Mouse (Mus musculus) gastrocnemius, postnatal 4 days (tissue): ENCODE measurements around the gene Cyb5rl. TPM values are rescaled to one million over a fixed set of nuclear protein-coding genes. Genes with fewer than 3 reads are reported as not detected.

Source experiments
- DNase-seq, 2 experiments: peaks; one replicate each; pipeline ENCODE4 v3.0.0; 2021 to 2022; ENCODE audit warnings: low spot score in 2 of 2, mixed read lengths in 2 of 2
- long read RNA-seq, 2 experiments: library from polyadenylated mRNA; stranded (forward); transcript quantifications; one replicate each; pipeline ENCODE4 v2.0.0; 2021
- total RNA-seq, 2 experiments: library from RNA; stranded (reverse); gene quantifications; 2 replicates each; pipeline ENCODE4 v1.2.3; 2021

The Cyb5rl gene
- 10 to 100 TPM; 16.2 to 21.5 TPM for total RNA-seq
- long read RNA-seq, experiment 1, partial matches to known transcripts: 0 of 10 reads
- long read RNA-seq, experiment 1, other reads (novel, unspliced or antisense): 7 of 10 reads
- long read RNA-seq, experiment 2, transcript Cyb5rl-203 (7 exons, 2,516 nt): major isoform, 13 of 35 reads
- long read RNA-seq, experiment 2, partial matches to known transcripts: 3 of 35 reads
- long read RNA-seq, experiment 2, other reads (novel, unspliced or antisense): 19 of 35 reads

DNA sequence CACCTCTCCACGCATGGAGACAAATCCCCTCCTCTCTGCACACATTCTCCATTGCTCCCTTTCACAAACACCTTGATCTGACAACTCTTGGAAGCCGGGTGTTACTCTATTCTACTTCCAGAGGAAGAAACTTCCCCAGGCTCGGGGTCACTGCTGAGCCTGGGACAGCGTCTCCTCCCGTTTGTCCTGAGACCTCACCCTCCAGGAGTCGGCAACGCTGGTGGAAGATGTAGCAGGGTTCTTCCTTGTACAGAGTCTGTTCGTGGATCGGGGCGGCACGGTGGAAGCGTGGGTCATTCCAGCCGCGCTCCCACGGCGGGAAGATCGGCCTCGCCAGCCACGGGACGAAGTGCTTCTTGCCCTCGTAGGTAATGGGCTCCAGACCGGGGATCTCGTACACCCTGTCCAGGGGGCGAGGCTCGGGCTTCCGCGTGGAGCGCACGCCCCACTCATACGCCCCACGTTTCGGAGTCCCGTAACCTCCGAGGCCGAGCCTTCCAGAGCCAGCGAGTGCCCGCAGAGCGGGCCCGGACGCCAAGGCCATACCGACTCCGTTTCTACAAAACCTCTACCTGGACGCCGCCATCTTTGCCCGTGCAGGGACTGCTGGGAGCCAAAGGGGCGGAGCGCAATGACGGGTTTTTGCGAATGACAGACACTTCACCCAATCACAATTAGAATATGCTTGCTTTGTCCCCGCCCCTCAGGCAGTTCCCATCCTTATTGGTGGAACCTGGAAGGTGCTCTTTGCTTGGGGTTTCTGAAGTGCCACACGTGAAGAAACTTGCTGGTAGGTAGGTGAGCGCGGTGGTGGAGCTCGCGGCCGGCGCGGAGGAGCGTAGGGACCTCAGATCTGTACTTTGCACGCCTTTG is at the start of gene Cyb5rl, which contains the start of gene Mrpl37:
TSS of gene Cyb5rl (plus strand) at position 737 of the 873 bp plus-strand sequence.
TSS of gene Mrpl37 (minus strand) at position 617 of the 873 bp plus-strand sequence.
- DNase-seq: peak; percentile 84 to 92

DNA sequence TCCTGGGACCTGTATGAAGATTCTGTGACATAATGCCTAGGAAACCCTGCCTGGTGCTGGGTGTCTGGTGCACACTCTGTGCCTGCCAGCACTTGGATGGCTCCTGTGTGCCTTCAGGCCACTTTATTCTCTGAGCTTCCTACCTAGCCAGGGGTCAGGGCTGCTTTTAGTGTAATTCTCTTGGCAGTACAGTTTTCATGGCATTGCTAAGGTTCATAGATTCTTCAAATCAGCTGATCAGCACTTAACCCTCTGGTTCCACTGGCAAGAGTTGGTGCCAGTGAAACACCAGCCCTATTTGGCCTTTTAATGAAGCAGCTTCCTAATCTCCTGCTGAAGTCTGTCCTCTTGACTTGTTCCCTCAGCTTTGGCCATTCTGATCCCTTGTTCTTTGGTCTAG is 49.5 kb upstream of the Cyb5rl start:
- DNase-seq: no peak

DNA sequence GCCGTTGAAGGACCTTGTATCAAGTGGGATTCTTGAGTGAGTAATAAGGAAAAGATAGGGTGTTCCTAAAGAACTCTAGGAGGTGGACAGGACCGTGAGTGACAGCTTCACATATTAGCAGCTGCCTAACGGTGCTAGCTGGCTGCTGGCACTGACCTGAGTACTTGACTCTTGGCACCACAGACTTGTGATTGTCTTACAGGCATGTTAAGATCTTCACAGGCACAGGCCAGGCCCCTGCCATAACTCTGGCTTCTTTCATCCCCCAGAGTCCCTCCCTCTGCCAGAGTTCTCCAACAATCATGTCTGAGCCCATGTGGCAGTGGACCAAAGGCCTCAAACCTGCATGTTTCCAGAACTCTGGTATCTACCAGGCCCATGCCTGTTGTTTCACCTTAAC is 48.3 kb upstream of the Cyb5rl start:
- DNase-seq: peak in 1 of 2 experiments; percentile 24

DNA sequence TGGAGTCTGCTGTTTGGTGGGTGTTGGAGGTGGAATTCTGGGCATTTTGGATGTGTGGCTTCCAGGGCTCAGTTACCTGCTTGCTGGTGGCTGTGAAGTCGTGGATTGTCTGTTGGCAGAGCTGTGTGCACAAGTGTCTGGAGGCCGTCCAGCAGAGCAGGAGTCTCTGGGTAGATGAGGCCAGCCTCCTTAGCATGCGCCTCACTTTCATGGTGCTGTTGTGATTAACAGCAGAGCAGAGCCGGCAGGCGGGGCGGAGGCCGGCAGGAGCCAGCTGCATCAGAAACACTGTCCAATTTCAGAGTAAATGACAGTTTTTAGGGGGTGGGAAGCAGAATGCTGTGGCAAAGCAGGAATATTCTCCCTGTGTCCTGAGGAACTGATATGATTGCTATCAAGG is 47.8 kb upstream of the Cyb5rl start:
- DNase-seq: peak in 1 of 2 experiments; percentile 47

DNA sequence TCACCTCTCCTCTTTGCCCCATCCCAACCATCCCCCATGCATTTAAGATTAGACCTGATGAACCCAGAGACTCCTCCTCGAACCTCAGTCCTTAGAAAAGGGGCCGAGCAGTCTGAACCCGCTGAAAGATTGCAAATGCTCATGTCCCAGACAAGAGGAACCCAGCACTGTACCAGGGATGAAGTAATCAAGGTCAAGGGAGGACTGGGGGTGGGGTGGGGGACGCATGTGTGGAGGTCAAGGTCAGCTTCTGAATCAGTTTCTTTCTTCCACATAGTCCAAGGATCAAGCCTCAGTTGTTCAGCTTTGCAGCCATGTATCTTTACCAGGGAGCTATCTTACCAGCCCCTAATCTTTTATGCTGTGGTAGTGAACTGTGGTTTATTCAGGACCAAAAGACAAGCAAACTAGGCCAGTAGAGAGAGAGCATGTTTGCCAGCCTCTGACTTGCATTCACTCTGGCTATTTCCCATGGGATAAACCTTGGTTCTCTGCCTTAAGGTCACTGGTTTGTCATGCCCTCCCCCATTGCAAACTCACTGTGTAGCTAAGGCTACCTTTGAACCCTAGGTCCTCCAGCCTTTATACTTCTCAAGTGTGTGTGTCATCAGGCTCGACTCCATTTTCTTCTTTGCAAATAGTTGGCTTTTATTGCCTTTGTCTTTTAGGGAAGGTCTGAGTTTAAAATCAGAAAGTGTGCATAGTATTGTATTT is 46.3 kb upstream of the Cyb5rl start:
- no peak for DNase-seq

DNA sequence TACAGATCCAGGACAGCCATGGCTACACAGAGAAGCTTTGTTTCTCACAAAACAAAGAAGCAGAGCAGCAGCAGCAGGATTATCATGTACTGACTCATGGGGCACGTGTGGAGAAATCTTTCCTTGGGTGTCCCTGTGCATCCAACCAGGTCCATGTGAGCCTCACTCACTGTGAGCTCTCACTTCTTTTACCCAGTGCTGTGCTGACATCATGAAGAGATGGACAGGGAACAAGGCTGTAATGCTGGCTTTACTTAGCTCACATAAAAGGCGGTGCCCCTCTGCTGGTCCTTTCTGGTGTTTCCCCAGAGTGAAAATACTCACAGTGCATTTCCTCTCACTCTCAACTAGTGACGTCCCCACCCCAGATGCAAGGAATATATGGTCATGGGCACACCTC is 45.3 kb upstream of the Cyb5rl start:
- DNase-seq: no peak

DNA sequence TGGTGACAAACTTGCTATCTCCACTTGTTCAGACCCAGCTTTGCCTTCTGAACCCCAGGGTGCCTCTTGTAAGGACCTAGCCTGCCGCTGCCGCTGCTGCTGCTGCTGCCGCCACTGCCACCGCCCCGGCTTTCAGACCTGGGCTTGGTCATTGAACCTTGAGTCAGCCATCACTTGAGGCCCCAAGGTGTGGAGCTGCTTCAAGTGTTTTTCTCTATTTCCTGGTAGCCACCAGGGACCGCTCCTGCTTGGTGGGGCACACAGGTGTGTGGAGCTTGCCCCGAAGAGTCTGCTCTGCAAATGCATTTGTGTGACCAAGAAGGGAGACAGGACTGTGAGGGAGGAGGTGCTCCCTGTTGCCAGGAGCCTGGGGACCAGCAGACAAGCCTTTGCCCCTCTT is 41.9 kb upstream of the Cyb5rl start:
- DNase-seq: no peak

DNA sequence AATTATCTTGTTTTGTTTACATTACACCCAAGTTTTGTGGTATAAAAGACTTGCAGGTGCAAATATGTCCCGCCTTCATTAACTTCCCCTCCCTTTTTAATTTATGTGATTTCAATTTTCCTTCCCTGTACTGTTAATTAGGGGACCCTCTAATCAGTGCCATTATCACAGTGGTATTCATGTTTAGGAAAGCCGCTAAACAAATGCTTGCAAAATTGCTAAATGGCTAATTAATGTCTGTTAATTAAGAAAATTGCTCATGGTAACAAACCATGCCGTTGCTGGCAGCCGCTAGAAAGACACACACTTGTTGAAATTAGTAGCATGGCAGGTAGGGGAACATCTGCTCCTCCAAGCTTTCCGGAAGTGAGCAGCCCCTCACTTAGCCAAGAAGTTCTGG is 41.4 kb upstream of the Cyb5rl start:
- no peak for DNase-seq

DNA sequence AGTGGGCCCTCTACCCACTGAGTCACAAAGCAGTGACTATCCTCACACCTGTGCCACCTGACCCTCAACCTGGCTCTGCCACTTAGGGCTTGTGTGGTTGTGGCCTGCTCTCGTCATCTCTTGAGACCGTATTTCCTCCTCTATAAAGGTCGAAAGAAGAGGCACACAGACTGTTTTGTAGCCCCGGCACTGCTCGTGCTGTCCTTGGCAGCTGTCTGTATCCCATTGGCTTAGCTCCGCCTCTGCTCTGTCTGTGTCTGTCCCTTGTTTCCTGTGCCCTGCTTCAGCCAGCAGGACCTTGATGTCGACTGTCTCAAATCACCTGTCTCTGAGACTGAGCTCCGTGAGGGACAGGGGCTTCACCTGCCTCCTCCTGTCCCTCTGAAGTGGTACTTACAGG is 40.3 kb upstream of the Cyb5rl start:
- DNase-seq: no peak

DNA sequence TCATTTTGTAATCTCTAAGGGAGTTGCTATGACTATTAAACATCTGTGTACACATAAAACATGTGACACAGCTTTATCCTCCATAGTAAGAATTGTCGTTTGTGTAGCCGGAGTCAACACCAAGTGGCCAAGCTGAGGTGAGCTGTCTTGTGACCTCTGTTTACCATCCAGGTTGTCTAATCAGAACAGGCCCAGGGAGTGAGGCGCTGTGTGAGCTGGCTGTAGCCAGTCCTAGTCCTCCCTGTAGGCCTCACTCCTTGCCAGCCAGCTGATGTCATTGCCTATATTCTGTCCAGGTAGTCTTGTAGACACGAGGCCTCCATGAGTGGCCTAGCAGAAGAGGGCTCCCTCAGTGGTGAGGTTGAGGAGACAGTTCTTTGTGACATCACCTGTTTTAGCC is 31.1 kb upstream of the Cyb5rl start:
- DNase-seq: no peak

DNA sequence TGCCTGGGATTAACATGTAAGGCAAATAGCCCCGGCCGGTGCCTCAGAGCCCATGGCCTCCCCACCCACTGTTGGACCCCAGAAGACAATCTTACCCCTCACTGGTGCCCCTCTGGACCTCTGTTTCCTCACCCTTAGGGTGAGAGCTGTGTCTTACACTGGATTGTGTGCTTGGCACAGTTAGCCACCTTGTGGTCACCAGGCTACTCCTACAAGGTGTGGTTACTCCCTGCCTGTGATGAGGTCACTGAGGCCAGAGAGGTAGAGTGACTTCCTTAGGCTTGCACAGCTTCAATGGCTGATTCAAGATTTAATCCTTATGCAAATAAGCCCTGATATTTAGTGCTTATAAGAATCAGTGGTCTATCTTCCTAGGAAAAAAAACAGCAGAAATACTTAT is 29.8 kb upstream of the Cyb5rl start:
- no peak for DNase-seq

DNA sequence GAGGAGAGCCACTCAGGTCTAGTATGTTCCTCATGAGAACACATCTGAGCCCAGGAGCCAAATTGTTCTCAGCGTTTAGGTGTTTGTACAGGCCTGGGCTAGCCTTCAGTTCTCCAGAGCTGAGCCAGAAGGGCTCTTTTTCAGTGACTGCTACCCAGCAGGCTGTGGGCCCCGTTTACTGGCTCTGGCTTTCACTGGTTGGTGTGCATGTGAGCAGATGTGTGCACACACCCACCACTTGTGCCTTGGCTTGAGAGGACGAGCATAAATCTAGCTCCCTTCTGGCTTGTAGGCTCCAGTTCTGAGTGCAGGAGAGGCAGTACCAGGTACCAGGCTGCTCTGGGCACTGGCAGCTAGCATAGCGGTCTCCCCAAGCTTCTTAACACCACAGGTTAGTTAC is 28.5 kb upstream of the Cyb5rl start:
- no peak for DNase-seq

DNA sequence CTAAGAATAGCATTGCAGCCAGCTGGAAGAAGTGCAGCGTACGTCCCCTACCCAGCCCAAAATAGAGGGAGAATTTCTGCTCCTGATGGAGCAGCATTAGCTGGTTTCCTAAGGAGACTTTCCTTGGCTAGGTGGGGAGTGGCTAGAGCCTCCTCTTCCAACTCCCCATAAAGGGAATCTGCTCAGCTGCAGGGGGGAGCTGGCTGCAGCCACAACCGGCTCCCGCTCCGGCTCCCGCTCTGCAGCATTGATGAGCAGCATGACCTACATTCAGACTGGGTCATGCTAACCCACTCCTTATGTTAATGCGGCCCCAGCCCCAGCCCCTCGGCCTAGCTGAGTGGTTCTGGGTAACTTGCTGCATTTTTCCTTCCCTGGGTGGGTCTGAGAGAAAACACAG is 27.5 kb upstream of the Cyb5rl start:
- DNase-seq: no peak

DNA sequence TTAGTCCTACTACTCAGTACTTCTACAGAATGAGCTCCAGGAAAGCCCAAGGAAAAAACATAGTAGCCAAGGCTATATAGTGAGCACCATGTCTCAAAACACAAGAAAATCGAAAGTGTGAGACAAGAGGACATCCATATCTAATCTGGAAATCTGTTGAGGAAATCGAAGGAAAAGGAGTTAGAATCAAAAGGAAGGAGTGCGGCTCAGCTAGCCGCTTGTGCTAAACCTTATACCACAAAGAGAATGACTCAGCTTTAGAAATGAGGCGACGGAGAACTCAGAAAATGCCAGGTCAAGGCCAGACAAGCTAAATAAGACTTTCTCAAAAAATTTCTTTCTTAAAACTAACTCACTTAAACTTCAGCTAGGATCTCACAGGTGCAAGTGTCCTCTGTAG is 24.5 kb upstream of the Cyb5rl start:
- no peak for DNase-seq

DNA sequence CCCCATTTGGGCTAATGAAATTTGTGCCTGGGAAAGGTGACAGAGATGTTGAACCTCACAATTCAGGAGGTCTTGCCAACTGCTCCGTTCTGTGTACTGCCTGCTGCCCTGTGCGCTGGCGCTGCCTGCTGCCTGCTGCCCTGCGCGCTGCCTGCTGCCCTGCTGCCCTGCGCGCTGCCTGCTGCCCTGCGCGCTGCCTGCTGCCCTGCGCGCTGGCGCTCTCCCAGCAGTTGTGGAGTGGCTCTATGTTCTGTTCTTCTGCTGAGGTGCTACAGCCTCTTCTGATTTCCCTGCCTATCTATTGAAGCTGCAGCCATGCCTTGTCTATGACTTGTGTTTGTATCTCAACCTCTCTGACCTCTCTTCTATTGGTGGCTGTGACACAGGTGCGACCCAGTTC is 21.6 kb upstream of the Cyb5rl start:
- no peak for DNase-seq

DNA sequence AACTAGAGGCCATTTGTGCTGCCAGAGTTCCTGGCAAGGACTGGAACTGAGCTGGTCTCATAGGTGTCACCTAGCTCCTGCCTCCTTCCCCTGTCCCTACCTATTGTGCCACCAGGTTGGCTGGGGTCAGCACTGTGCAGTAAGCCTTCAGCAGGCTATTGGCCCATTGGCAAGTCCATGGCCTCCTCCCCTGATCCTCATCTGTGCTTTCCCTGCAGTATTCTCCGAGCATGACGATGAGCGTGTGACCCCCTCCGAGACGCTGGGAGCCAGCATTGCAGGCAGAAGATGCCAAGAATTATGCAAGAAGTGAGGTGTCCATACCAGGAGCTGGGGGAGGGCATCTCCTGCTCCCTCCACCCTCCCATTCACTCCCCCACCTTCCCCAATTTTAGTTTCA is 19.0 kb upstream of the Cyb5rl start:
- DNase-seq: no peak

DNA sequence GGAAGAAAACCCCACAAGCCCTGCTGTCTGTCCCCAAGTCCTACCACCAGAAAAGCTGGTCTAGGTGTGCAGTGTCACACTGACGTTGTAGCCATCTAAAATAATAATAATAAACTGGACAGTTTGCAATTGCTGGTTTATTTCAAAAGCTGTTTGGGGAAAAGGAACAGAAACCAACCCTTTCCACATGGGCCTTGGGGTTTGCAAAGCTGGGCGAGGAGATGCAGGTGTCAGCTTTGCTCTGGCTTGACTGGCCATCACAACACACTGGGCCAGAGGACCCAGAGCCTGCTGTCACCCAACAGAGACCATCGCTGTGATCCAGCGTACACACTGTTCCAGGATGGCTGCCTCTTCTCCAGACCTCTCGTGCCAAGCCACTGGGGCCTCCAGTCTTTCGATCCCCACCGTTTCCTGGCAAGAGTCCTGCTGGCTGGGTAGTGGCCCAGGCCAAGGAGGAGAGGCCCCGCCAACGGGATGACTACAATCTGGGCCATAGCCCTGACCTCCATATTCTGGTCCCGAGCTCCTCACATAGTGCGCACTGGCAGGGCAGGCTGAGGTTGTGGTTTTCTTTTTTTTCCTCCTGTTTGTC is 18.1 kb upstream of the Cyb5rl start:
- DNase-seq: peak; percentile 25 to 29

DNA sequence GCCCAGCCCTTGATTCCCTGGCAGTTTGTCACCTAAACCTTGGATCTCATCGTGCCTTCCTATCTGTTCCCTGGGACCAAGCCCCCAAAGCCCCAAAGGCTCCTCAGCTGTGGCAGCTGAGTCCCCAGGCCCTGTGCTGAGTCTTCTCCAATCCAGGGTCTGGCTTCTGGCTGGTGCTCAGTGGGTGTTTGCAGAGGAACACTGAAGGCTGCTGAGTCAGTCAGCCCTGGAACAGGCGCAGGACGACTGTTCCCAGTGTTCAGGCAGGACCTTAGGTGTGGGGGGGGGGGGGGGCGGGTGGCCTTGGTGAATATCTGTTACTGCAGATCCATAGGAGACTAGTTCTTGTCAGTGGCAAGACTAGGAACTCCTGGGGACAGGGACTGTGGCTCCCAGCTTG is 14.9 kb upstream of the Cyb5rl start:
- no peak for DNase-seq

DNA sequence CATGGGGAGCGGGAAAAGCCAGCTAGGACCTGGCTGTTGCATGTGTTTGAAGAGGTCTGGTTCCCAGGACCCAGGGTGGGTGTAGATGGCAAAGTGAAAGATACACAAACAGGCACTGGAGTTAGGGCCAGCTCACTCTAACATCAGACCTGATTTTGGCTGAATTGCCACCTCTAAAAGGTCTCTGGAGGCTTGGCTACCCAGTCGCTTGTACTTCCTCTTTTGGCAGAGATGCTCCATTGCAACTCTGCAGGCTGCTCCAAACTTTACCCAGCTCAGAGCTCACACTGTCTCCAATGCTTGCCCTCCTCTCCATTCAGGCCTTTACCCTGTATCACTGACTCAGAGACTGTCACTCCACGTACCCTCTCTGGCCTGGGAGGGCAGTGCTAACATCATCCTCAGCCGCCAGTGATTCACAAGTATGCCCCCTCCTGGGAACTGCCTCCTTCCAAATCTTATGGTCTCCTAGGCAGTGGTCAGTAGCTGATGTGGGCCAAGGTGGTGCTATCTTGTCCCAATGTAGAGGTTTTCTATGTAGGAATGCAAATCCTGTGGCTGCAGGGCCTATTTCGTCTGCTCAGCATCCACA is 13.7 kb upstream of the Cyb5rl start:
- DNase-seq: no peak

DNA sequence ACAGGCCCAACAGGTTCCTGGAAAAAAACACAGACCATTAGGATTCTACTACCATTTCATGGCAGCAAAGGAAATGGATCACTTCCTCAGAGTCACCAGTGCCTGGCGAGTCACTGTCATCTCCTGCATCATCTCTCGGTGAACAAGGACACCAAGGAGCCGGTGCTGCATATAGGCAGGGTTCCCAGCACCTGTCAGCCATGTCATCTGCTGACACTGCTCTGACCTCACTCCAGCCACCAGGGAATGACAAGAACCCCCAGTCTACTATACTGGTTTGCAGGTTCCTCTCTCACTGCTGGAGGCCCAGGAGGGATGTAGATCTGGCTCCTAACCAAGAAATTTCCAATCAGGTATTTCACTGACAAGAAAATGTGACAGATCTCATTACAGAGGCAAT is 10.7 kb upstream of the Cyb5rl start:
- no peak for DNase-seq

DNA sequence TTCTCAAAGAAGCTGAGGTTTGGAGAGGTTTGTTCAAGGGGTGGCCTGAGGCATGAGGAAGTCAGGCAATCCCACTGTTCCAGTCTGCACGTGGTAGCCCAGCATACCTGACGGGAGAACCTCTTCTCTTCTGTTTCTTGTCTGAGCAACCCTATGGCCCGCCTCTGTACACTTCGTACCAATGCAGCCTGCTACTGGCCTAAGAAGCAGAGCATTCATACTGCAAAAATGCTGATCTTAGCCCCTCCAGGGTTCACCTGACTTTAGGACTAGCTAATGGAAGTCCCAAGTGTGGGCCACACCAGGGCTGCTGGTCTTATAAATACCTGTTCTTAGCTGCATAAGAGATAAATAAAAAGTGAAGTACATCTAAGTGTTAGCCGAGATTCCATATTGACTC is 8.4 kb upstream of the Cyb5rl start:
- no peak for DNase-seq
